Mouse (Mus musculus) kidney, postnatal 0 days (tissue): ENCODE measurements around the gene Nbl1. TPM values are rescaled to one million over a fixed set of nuclear protein-coding genes. Genes with fewer than 3 reads are reported as not detected.

ENCODE experiments used
- ATAC-seq: fragments of 200-750 bp; cut with Nextera tagmentation; replicated peaks from 2 replicates; pipeline ENCODE4 v1.8.0; 2017; ENCODE audit warnings: low read depth, moderate number of reproducible peaks, moderate TSS enrichment, moderate library complexity; ENCODE audit not compliant: low FRiP score
- DNase-seq: peaks from one replicate; pipeline ENCODE4 v3.0.0-alpha.2; 2016; ENCODE audit warnings: low spot score
- H3K27ac ChIP-seq: fragments of 300-500 bp; sonication (generic); 2 replicates; pipeline ENCODE4 v1.5.1; 2014; ENCODE audit warnings: mild to moderate bottlenecking
- H3K27me3 ChIP-seq: fragments of 300-500 bp; sonication (generic); 2 replicates; pipeline ENCODE4 v1.6.1; 2014; ENCODE audit warnings: low read length, mixed read lengths; ENCODE audit not compliant: insufficient read depth
- H3K36me3 ChIP-seq: fragments of 300-500 bp; sonication (generic); 2 replicates; pipeline ENCODE4 v1.6.1; 2014; ENCODE audit warnings: low read length, mixed read lengths; ENCODE audit not compliant: insufficient read depth
- H3K4me1 ChIP-seq: fragments of 300-500 bp; sonication (generic); replicated peaks from 2 replicates; pipeline ENCODE4 v1.6.1; 2014; ENCODE audit warnings: antibody characterized with exemption, low read length, mixed read lengths; ENCODE audit not compliant: insufficient read depth
- H3K4me2 ChIP-seq: fragments of 300-500 bp; sonication (generic); 2 replicates; pipeline ENCODE4 v1.6.1; 2014; ENCODE audit warnings: mild to moderate bottlenecking, low read length, moderate library complexity, mixed read lengths
- H3K4me3 ChIP-seq: fragments of 300-500 bp; sonication (generic); replicated peaks from 2 replicates; pipeline ENCODE4 v1.5.1; 2014; ENCODE audit warnings: low read depth, low read length
- H3K9ac ChIP-seq: fragments of 300-500 bp; sonication (generic); 2 replicates; pipeline ENCODE4 v1.6.1; 2014; ENCODE audit warnings: low read depth, low read length
- H3K9me3 ChIP-seq: fragments of 300-500 bp; sonication (generic); replicated peaks from 2 replicates; pipeline ENCODE4 v1.6.1; 2016; ENCODE audit warnings: low read length, inconsistent platforms, mixed read lengths
- CTCF ChIP-seq: IDR thresholded peaks from 2 replicates; pipeline ENCODE4 v1.5.1; 2016; ENCODE audit warnings: antibody characterized with exemption, low read depth, mild to moderate bottlenecking, moderate library complexity
- WGBS: fragments of 180-500 bp; shearing (Covaris S2); extraction: QIAGEN DNeasy Blood & Tissue Kit; methylation state at CpG from one replicate; pipeline ENCODE4 v1.1.7; 2014; 5-methylcytosine and 5-hydroxymethylcytosine counted together
- polyA plus RNA-seq: library from polyadenylated mRNA; unstranded; fragments of >200 nt; fragmentation: Nextera tagmentation; extraction: Ambion mirVana; gene quantifications from 2 replicates; pipeline ENCODE4 v1.2.1, GENCODE M21; 2015

Gene Nbl1
- polyA plus RNA-seq, 1 experiment from 2014 or later, result 39.4 TPM

GRCm38 (mm10) chr4:139085337-139085736 is 7.5 kb downstream of the Nbl1 start:
- H3K9ac ChIP-seq, result no peak overlapping the region
- H3K4me1 ChIP-seq, result no peaks in the 10 kb centered on the region
- no peaks in the 10 kb centered on the region for H3K27me3 ChIP-seq
- no peak for TF ChIP-seq CTCF
- DNase-seq, result no peak
- H3K9me3 ChIP-seq, result no peaks in the 10 kb centered on the region
- ATAC-seq, result no peak
- H3K36me3 ChIP-seq, result no peaks in the 10 kb centered on the region
- H3K4me3 ChIP-seq, result no peak overlapping the region
- no peak overlapping the region for H3K27ac ChIP-seq
- 74% methylated on average over 11 of the region's 11 CpGs for WGBS
- no peak overlapping the region for H3K4me2 ChIP-seq

GRCm38 (mm10) chr4:139082790-139083564 is 9.8 kb downstream of the Nbl1 start:
- ATAC-seq, result 0 out of 2 replicates have a peak, but pooled peaks have one; percentile 31
- H3K36me3 ChIP-seq, result no peaks in the 10 kb centered on the region
- H3K4me1 ChIP-seq, result no peaks in the 10 kb centered on the region
- no peak overlapping the region for H3K4me2 ChIP-seq
- TF ChIP-seq CTCF, result no peak
- peak; percentile 54 for DNase-seq
- H3K9ac ChIP-seq, result no peak overlapping the region
- H3K27me3 ChIP-seq, result no peaks in the 10 kb centered on the region
- H3K4me3 ChIP-seq, result no peak overlapping the region
- 29% methylated on average over 11 of the region's 12 CpGs for WGBS
- H3K9me3 ChIP-seq, result no peaks in the 10 kb centered on the region
- H3K27ac ChIP-seq, result no peak overlapping the region

GRCm38 (mm10) chr4:139081270-139081931 is 11.4 kb downstream of the Nbl1 start:
- Histone ChIP-seq H3K27ac (no peak overlapping the region), H3K4me1 (no peaks in the 10 kb centered on the region), H3K36me3 (no peaks in the 10 kb centered on the region), H3K4me2 (no peak overlapping the region), H3K4me3 (no peak overlapping the region), H3K27me3 (peaks cover 6% of the 10 kb centered on the region; the same call in 1 of the 2 replicates), H3K9me3 (no peaks in the 10 kb centered on the region), H3K9ac (no peak overlapping the region)
- ATAC-seq (no peak), DNase-seq (no peak)
- WGBS, result 77% methylated on average over 18 of the region's 18 CpGs
- TF ChIP-seq CTCF, result no peak

- Histone ChIP-seq H3K4me2 (no peak overlapping the region), H3K4me1 (peaks cover 2% of the 10 kb centered on the region; the same call in 1 of the 2 replicates), H3K9ac (no peak overlapping the region), H3K4me3 (no peak overlapping the region), H3K36me3 (no peaks in the 10 kb centered on the region), H3K27me3 (peaks cover 17% of the 10 kb centered on the region), H3K27ac (no peak overlapping the region), H3K9me3 (no peaks in the 10 kb centered on the region)
- 91% methylated on average over 7 of the region's 7 CpGs for WGBS
- no peak for DNase-seq
- no peak for TF ChIP-seq CTCF
- no peak for ATAC-seq
Observed at GRCm38 (mm10) chr4:139080259-139080658, 12.5 kb downstream of the Nbl1 start.

GRCm38 (mm10) chr4:139079439-139079838 is 13.4 kb downstream of the Nbl1 start:
- ATAC-seq, result no peak
- H3K27me3 ChIP-seq, result peaks cover 25% of the 10 kb centered on the region
- no peak overlapping the region for H3K4me2 ChIP-seq
- DNase-seq, result no peak
- H3K27ac ChIP-seq, result no peak overlapping the region
- H3K9ac ChIP-seq, result no peak overlapping the region
- no peak for TF ChIP-seq CTCF
- H3K4me1 ChIP-seq, result peaks cover 5% of the 10 kb centered on the region; the same call in 1 of the 2 replicates
- 77% methylated on average over 11 of the region's 11 CpGs for WGBS
- no peak overlapping the region for H3K4me3 ChIP-seq
- H3K36me3 ChIP-seq, result no peaks in the 10 kb centered on the region
- no peaks in the 10 kb centered on the region for H3K9me3 ChIP-seq

- no peaks in the 10 kb centered on the region for H3K9me3 ChIP-seq
- no peak overlapping the region for H3K9ac ChIP-seq
- H3K4me3 ChIP-seq, result no peak overlapping the region
- H3K27ac ChIP-seq, result no peak overlapping the region
- DNase-seq, result peak; percentile 70
- peak; percentile 48; the same call in 1 of the 2 replicates for TF ChIP-seq CTCF
- H3K4me1 ChIP-seq, result peaks cover 5% of the 10 kb centered on the region; the same call in 1 of the 2 replicates
- peaks cover 33% of the 10 kb centered on the region for H3K27me3 ChIP-seq
- no peak overlapping the region for H3K4me2 ChIP-seq
- 13% methylated on average over 4 of the region's 4 CpGs for WGBS
- ATAC-seq, result no peak
- no peaks in the 10 kb centered on the region for H3K36me3 ChIP-seq
Observed at GRCm38 (mm10) chr4:139078726-139079125, 14.1 kb downstream of the Nbl1 start.
